Mouse (Mus musculus) cerebellum, adult 2 months (tissue): ENCODE results near the gene Coq7. TPM values are rescaled to one million over a fixed set of nuclear protein-coding genes. Genes with fewer than 3 reads are reported as not detected.

Experiments
- DNase-seq, 2 experiments: peaks; one replicate each; pipeline ENCODE4 v3.0.0; 2021
- H3K27ac ChIP-seq: fragments of 200-500 bp; 2 replicates; pipeline ENCODE4 v1.5.1; 2012; ENCODE audit warnings: low read length, control low read depth, inconsistent platforms; ENCODE audit not compliant: insufficient read depth
- H3K27me3 ChIP-seq: fragments of 200-500 bp; 2 replicates; pipeline ENCODE4 v1.6.1; 2012; ENCODE audit warnings: inconsistent platforms, mild to moderate bottlenecking, low read length, moderate library complexity; ENCODE audit not compliant: control insufficient read depth, insufficient read depth
- H3K4me1 ChIP-seq: fragments of 200-500 bp; 2 replicates; pipeline ENCODE4 v1.6.1; 2011; ENCODE audit warnings: low read length; ENCODE audit not compliant: control insufficient read depth, insufficient read depth
- H3K4me3 ChIP-seq: fragments of 200-500 bp; replicated peaks from 2 replicates; pipeline ENCODE3; 2011; ENCODE audit warnings: mild to moderate bottlenecking, low read depth, low read length, control low read depth; ENCODE audit not compliant: insufficient read depth
- CTCF ChIP-seq: fragments of 200-500 bp; IDR thresholded peaks from 2 replicates; pipeline ENCODE4 v1.5.1; 2011; ENCODE audit warnings: low read depth, mild to moderate bottlenecking, control low read depth, low read length, moderate library complexity, borderline replicate concordance; ENCODE audit not compliant: insufficient read depth
- POLR2A ChIP-seq: fragments of 200-500 bp; IDR thresholded peaks from 2 replicates; pipeline ENCODE4 v1.6.1; 2011; ENCODE audit warnings: low read length, control low read depth, borderline replicate concordance; ENCODE audit not compliant: insufficient read depth
- WGBS: fragments of 180-500 bp; shearing (Covaris S2); methylation state at CpG from one replicate; pipeline ENCODE4 v1.1.7; 2018; 5-methylcytosine and 5-hydroxymethylcytosine counted together
- polyA plus RNA-seq: library from polyadenylated mRNA; depleted of rRNA; stranded (reverse); fragments of >200 nt; gene quantifications from 2 replicates; pipeline ENCODE4 v1.2.3, GENCODE M21; 2012; rRNA removed

Gene Coq7
- polyA plus RNA-seq, 1 experiment, result 93.2 TPM

DNA sequence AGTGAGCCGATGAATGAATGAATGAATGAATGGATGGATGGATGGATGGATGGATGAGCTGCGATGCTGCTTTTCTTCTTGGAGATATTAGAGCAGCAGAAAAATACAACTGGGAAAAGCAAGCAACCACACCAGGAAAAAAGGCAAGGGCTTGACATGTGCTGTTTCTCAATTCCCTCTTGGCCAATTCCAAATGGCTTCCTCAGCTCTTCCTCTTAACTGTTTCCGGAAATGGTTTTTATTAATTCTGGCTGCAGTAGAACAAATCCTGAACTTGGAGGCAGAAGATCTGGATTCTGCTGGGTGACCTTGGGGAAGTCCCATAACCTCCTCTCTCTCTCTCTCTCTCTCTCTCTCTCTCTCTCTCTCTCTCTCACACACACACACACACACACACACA is 65.1 kb downstream of the Coq7 start:
- WGBS, result 93% methylated on average over 3 of the region's 3 CpGs
- no peak for TF ChIP-seq POLR2A
- no peak for TF ChIP-seq CTCF
- DNase-seq, result no peak

DNA sequence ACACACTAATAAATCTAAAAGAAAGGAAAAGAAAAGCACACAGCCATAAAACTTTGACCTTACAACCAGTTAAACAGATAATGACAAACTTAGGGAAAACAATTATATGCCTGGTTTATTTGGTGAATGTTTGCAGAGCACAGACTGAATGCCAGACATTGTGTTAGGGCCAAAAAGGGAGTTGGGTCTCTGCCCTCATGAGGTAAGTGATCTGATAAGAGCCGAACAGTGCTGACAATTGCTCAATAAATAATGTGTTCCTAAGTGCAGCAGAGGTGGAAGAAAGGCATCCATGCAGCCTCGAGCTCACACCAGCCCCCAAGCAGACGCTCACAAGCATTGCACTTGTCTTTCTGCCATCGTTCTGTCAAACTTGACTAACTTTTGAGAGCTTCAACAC is 68.7 kb downstream of the Coq7 start:
- Histone ChIP-seq H3K27me3 (no peaks in the 10 kb centered on the region), H3K27ac (no peak overlapping the region), H3K4me3 (no peak overlapping the region), H3K4me1 (no peaks in the 10 kb centered on the region)
- TF ChIP-seq CTCF, result no peak
- TF ChIP-seq POLR2A, result no peak
- WGBS, result 59% methylated on average over 4 of the region's 4 CpGs
- no peak for DNase-seq

More for the DNA sequence above, 65.1 kb downstream of the Coq7 start:
- no peak overlapping the region for H3K4me3 ChIP-seq
- no peak overlapping the region for H3K27ac ChIP-seq
- H3K27me3 ChIP-seq, result no peaks in the 10 kb centered on the region
- H3K4me1 ChIP-seq, result no peaks in the 10 kb centered on the region

DNA sequence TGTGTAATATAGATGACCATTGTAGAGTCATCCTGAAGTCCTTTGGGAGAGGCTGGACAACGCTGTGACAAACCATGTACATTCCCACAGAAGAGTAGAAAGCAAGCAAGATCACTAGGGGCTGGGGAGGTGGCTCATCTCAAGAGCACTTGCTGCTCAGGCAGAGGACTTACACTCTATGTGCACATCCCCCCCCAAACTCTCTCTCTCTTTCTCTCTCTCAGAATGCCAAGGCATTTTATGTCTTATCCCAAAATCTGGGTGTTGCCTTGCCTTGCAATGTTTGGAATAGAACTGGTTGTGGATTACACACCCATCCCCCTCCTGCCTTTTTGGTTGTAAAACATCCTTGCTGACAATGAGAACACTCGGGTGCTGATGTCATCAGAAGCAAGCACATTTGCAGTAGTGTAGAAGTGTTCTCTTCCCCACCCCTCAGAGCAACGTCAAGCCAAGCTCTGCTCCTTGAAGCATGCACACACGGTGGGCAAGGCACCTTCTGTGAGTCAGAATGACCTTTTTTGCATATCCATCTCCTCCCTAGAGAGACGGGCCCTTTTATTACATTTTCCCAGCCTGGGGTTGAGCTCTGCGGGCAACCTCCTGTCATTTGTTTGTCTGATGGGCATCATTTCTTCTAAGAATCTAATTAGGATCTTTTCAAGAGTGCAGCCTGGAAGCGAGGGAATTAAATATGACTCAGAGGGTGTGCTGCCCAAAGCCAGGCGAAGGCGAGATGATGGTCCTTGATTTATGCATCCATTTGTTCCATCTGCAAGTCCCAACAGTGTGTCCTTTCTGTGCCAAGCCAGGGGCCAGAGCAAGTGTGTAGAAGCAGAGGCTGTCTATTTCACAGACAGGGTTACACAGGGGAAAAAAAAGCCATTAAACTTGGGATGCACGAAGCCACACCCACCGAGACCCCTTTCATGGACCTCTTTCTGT is 70.1 kb downstream of the Coq7 start:
- no peak overlapping the region for H3K4me3 ChIP-seq
- no peak for DNase-seq
- no peak overlapping the region for H3K27ac ChIP-seq
- no peaks in the 10 kb centered on the region for H3K27me3 ChIP-seq
- 26% methylated on average over 11 of the region's 11 CpGs for WGBS
- TF ChIP-seq POLR2A (no peak), CTCF (no peak)
- H3K4me1 ChIP-seq, result no peaks in the 10 kb centered on the region

DNA sequence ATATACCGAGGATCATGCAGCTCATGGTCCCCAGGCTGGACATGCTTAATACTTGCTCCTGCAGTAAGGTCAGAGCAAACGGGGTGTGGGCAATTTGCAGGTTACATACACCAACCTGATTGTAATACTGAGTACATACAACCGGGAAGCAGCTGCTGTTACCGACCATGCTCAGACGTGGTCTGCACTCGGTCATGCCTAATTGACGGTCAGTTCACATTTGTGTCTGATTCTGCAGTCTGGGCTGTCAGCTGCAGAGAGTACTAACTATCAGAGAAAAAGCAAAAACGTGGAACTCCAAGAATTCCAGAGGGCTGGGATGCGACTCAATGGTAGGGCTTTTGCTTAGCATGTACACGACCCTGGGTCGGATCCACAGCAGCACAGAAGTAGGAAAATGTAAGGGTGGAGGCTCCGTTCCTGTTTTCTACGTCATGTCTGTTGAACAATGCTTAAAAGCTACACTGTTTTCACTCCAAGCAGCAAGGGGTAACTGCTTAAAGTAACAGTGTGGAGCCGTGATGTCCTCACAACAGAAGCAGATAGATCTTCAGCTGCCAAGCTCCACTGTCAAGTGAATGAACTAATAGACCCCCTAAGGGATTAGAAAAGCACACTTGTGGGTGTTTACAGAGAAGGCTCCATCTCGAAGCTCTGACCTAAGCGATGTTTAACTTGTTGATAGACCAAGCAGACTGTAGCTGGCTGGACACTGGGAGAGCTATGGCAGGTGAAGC is 71.6 kb downstream of the Coq7 start:
- 22% methylated on average over 16 of the region's 16 CpGs for WGBS
- H3K4me3 ChIP-seq, result no peak overlapping the region
- TF ChIP-seq CTCF, result no peak
- no peak for TF ChIP-seq POLR2A
- H3K27me3 ChIP-seq, result no peaks in the 10 kb centered on the region
- H3K4me1 ChIP-seq, result no peaks in the 10 kb centered on the region
- no peak for DNase-seq
- H3K27ac ChIP-seq, result no peak overlapping the region

Other genes starting within 250 kb of the Coq7 start
- 9.7 and 10.3 TPM in 2 replicates for gene Syt17, start 85.1 kb downstream of the Coq7 start, polyA plus RNA-seq
- 1.9 TPM in 2 replicates for gene Itpripl2, start 41.4 kb downstream of the Coq7 start, polyA plus RNA-seq
- gene Tmc7, start 51.4 kb upstream of the Coq7 start, polyA plus RNA-seq, result 16.7 and 16.9 TPM in 2 replicates
- 0.13 and 0.22 TPM in 2 replicates for gene Tmc5, start 63.9 kb upstream of the Coq7 start, polyA plus RNA-seq
- gene Gde1, start 172.4 kb upstream of the Coq7 start, polyA plus RNA-seq, result 345 and 354 TPM in 2 replicates
- gene Ccp110, start 179.2 kb upstream of the Coq7 start, polyA plus RNA-seq, result 63.1 and 72.8 TPM in 2 replicates
- 72.3 and 74.3 TPM in 2 replicates for gene Vps35l, start 206.9 kb upstream of the Coq7 start, polyA plus RNA-seq